Mouse (Mus musculus) gastrocnemius, adult 8-10 months (tissue): ENCODE measurements at regions not wholly inside any gene's neighbourhood (a gene's known extent, or its start where the extent isn't known, plus 50 kb on each side); places are given as distances from the start of the nearest gene placed in this dataset.

Source experiments
- DNase-seq, 2 experiments: peaks; one replicate each; pipeline ENCODE4 v3.0.0; 2022; ENCODE audit warnings: low spot score in 2 of 2

DNA sequence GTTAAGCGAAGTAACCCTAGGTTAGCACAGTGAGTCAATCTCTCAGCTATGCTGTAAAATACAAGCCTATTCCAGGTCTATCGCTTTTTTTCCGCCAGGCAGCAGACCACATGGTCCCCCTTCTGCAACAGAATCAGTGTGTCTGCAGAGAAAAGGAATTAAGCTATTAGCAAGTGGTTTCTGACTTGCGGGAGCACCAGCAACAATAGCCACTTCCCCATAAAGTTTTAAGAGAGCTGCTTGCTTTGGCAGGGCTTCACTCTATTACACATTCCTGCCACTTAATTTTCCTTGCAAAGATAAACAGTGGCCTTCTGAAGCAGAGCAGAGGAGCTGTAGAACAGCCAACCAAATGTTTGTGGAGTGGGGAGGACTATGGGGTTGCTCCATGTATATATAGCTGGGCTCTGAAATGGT is 59.8 kb upstream of the Osmr start:
- DNase-seq: no peak

DNA sequence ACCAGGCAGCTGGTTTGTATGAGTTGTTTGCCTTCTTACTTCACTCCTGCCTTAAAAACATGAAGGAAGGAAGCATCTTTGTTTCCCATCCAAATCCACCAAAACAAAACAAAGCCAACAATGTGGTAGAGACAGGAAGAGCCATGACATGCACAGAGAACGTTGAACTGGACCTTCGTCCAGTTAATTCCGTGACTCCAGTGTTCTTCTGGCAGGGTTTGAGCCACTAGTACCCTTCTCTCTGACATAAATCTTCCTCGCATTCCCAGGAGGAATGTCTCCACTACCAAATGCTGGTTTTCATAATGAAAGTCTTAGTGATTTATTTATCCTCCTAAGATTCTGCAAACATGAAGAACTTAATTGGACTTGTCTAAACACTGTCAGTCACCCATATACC is 66.7 kb upstream of the Osmr start:
- DNase-seq: no peak

DNA sequence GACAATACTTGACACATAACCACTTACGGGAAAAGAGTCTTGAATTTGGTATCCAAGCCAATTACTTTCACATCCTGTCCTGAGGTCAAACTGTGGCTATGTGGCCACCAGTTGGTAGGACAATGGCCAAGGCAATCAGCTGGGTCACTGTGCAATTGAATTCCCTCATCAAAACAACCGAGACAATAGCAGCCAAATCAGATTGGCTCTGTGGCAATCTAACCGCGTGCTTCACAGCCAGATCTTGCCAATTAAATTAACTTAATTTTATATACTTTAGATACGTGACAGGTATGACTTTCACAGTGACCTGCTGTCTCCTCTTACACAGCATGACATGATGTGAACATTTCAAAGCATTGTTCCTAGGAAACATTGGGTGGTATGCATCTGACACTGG is 74.5 kb upstream of the Osmr start:
- DNase-seq: no peak

DNA sequence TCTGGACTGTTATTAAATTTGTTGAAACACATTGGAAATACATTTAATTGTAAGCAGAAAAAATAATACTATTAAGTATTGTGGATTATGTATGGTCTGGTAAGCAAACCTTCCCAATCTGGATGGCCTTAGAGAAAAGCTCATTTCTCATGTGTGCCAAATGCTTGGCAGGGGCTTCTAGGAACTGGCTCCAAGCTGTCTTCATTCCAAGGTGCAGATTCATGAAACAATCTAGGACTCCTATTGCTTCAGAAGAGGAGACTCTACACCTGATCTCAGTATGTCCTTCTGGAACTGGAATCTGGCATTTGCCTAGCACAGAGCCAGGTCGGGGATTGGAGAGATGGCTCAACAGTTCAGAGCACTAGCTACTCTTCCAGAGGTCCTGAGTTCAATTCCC is 74.9 kb upstream of the Osmr start:
- no peak for DNase-seq

DNA sequence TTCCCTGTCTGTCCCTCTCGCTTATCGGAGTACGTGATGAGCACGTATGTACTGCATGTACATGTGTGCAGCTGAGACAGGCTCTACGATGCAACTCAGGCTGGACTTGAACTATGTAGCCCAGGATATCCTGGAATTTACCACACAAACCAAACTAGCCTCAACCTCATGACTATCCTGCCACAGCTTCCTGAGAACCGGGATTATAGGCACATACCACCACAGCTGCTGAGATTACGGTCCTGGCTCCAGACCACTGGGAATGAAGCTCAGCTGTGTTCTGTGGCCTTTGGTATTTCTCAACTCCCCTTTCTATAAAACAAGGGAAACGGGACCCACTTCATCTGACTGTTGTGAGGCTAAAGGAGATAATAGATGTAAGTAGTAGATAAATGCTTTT is 75.7 kb upstream of the Osmr start:
- DNase-seq: no peak

DNA sequence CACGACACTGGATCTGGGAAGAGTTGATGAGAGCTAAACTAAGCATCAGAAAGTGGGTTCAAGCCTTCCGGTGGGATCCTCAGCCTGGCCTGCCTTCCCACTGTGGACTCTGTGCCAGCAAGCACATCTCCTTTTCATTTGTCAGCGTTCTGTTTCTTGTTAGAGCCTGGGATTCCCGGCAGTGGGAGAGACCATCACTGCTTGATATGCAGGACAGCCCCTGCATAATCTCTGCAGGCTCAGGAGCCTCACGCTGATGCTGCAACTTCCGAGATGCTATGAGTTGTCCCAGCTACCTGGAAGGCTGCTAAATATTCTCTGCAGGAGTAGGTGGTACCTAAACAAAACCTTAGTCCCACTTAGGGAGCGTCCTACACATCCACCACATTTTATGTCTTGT is 78.8 kb upstream of the Osmr start:
- DNase-seq: no peak

DNA sequence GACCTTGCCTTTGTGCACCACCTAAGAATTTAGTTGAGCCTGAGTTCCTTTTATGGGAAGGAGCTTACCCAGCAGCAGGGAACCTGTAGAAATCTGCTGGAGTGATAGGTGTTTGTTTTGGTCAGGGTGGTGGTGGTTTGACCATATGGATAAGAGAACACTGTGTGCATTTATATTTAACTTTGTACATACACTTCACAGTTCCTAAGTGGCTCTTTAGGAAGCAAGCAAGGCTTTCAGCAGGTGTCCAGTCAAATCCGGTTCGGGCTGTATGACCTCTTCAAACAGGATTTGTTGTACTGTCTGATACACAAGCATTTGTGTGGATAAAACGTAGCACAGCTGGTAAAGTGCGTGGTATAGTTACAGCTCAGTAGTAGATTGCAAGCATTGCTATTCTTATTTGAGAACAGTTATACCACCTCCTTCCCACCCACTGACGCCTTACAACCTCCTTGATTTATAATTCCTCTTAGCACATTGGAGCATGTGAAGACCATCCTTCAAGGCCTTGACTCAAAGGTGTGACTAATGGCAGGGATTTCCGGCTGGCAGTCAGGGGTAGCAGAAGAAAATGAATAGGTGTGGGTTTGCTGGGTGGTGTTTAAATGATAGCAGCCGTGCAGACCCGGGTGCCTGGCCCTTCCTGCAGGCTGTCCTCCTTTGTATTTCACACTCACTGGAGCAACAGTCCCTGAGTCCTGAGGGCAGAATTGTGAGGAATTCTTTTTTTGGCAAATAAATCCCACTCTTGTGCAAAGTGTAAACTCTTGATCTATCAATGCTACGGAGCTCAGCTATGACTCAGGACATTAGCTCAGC is 79.4 kb upstream of the Osmr start:
- no peak for DNase-seq

DNA sequence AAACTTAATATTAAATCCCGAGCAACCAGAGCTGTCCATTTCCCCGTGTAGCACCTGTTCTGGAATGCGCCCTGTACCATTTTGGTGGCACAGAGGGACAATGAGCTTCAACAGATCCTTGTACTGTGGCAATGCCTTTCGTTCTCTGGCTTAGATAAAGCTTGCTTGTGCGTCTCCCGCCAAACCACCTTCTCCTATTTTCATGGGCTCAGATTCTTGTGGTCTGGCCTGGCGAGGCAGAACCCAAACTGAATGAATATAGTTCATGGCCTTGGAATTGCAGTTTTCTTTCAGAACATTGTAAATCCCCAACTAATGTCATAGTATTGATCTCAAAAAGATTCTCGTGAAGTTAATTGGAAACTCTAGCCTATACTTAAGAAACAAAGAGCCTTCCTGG is 85.1 kb upstream of the Osmr start:
- DNase-seq: no peak

DNA sequence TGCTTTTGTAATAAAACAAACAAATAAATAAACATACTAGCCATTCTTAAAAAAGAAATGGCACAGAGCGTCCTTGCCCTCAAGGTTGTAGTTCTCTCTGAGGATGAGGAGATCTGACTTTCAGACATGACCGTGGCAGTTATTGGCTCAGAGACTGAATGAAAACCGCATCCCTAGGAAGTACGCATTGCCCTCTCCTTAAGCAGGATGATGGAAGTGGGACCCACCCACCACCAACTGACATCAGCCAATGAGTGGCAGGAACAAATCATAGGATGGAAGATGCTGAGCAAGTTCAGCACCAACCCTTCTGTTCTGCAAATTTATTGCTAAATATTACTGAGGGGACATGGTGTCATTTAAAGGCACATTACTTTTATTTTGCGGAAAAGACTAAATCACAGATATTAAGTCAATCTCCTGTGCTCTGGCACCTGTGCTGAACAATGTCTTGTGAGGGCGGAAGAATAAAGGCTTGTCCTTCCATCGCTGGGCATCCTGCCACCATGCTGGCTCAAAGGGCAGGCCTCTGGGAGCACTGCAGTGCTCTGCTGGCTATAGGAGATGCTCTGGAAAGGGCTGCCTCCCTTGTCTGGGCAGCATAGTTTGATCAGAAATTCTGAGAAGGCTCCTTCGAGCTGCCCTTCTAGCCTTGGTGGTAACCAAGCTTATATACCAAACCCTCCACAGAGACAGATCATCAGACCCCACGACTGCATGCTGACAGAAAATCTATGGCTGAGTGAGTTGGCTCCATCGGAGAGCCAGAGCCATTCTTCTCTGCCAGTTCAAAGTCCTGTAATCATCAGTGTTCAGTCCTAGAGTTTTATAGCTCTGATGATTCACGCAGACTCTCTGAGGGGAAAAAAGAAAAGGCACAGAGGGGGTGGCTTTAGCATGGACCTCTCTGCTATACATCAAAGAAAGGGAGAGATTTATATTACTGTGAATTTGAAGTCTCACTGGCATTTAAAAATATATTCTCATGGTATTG is 86.3 kb upstream of the Osmr start:
- DNase-seq: no peak

DNA sequence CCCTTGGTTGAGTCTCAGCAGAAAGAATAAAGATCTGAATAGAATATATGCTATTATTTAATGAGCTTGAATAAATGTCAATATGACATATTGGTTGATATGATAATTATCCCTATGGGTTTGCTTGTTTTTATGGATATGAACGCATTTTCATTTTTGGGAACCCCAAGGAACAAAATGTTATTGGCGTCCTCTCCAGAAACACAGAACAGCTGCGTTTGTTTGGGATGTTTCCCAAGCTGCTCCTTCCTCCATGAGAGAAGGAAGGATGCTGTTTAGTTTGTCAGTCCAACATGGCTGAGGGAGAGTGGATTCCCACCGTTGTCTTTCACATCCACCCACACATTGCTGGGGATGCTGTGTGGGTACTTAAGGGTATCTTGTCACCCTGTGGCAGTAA is 89.9 kb upstream of the Osmr start:
- DNase-seq: no peak

DNA sequence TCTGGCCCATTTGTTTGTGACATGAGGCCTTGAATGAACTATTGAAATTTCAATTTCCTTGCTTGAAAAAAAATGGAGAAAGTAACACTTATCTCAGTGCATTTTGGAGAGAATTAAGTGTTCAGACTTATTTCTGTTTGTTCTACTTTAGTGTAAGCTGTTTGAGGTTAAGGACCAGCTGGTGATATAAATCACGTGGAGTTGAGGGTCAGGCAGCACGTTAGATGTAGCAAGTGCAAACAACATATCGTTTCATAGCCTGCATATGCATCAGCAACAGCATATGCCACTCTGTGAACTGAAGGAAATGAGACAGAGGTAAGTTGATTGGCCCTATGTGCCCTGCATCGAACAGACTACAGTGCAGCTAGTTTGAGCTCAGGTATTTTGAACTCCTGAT is 90.7 kb upstream of the Osmr start:
- DNase-seq: no peak

DNA sequence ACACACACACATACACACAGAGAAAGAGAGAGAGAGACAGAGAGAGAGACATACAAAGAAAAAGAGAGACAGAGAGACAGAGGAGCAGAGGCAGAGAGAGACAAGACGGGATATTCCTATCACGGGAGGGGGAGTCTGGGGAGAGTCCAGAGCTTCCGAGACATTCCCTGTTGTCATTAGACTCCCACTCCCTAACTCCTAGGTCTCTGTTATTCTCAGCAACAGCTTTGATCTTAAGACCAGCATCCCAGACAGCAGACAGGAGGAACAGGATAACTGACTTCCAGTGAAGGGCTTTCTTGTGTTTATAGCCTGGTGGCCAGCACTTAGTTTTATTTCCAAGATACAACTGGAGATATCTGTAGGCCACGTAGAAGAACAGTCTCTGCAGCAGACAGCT is 99.6 kb upstream of the Osmr start:
- DNase-seq: no peak

DNA sequence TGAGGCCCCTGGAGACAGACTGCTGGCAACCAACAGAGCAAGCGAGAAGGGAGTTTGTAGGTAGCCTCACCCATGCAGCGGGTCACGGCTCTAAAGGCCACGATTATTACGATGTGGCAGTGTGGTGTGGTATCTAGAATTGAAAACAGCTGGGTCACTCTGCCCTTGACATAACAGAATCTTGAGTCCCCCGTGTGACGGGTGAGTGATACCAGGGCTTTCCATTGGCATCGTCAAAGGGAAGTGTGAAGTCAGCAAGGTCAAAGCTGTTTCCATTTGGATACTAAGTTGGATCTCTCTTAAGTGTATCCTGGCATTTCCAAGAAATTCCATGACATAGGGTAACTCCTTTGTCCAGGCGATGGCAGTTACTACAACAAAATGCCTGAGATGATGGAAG is 106.7 kb upstream of the Osmr start:
- DNase-seq: no peak

DNA sequence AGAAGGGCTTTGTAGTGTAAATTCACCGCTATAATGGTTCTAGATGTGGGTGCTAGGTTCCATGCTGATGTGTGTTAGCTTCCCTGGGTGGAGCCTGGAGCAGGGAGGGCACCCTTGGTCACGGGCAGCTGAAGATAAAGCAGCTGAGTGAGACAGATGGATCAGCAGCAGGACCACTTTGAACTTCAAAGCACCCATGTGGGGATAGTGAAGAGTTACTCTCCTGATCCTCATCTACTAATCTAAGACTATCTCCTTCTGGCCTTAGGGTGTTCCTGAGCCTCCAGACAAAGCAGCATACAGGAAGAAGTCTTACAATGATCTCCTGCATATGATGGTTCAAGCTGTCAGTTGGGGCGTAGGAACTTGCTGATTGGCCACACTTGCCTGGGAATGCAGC is 107.1 kb upstream of the Lifr start:
- no peak for DNase-seq

DNA sequence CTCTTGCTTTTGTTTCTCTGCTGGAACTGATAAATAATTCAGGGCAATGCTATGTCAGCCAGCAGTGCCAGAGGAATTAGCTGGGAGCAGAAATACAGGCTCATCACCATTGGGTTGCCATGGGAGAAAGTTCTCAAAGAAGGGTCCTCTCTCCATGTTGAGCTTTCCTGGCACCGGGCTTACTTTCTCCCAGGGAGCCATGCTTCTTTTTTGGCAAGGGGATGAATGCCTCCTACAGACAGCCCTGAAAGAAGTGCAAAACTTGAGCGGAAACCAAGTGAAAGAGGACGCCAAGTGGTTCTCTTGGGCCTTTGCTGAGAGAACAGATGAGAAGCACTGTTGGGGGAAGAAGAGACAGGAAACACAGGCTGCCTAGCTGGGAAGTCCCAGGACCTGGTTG is 102.2 kb upstream of the Lifr start:
- peak; percentile 26 to 57 for DNase-seq

DNA sequence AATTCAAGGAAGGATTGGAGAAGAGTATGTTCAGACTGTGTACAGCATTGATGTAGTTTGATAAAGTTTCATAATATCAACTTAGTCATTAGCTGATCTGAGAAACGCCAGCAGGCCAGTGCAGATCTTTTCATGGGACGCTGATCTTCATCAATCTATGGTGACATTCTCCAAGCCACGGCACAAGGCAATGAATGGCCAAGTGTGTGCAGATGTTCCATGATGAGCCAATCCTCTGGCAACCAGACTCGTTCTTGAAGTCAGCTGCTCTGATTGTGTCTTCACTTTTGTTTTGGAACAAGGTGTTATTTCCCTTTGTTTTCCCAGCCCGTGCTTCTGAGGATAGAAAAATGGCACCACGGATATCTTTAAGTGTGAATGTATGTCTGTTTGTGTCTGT is 101.3 kb upstream of the Lifr start:
- DNase-seq: no peak

DNA sequence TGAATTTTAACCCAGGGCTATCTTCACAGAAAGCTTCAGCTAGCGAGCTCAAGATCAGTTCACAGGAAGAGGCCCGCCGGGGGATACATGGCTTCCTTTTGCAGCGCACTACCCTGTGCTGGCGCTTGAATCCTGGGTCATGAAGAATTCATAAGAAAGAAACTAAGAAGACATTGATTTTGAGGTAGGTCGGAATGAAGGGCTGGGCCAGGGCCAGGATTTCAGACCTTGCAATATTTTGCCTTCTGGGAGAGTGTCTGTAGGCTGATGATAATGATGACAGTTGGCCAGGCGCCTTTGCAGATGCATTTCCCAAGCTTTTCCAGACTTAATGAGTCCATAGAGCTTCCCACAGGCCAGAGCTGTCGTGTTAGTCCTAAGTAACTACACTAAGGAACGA is 97.2 kb upstream of the Lifr start:
- DNase-seq: no peak

DNA sequence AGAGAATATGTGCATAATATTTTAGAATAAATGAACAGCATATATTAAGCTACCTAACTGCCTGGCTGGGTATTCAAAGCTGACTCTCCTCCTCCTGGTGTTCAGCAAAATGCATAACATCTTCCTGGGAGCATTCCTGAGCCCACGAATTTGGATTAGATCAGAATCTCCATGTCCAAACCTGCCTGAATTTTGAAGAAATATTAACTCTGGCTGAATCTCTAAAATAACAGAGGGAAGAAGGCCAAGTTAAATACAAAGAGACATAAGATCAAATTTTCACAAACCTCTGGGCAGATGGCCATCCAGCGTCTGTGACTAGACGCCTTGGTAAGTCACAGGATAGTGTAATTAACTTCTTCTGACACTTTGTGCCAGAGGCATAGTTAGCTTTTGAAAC is 95.2 kb upstream of the Lifr start:
- no peak for DNase-seq

DNA sequence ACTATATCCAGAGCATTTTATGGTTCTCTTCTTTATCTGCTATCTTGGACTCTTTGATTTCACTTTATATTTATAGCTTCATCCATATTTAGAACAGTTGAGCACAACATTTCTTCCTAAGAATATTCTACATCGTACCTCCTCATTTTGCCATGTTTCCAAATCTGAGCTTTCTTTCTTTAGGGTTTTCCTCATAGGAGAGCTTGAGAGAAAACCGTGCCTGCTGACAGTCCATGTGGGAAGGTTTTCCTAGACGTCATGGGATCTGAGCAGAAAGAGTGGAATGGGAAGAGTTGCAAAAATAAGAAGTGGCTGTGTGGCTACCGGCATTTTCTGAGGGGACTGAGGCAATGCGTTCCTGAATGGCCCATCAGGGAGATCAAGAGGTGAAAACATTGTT is 92.5 kb upstream of the Lifr start:
- DNase-seq: no peak

DNA sequence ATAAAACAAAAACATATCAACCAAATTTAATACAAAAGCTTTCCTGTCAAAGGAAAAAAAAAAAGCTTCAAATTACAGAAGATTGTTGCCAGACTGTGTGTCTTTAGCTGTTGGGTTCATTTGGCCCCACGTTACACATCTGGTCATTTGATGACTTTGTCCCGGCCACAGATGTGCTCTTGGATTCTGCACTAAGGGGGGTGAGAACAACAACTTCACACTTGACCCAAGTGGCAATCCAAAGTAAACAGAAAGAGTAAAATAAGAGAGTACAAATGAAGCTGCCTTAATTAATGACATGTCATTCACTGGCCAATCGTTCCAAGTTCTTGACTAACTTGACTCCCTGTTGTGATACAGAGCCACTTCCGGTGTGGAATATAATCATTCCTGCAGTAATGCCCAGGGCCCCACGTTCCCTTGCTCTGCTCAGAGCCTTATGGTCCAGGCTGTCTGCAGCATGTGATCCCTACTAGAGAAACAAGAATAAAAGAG is 91.8 kb upstream of the Lifr start:
- DNase-seq: no peak

DNA sequence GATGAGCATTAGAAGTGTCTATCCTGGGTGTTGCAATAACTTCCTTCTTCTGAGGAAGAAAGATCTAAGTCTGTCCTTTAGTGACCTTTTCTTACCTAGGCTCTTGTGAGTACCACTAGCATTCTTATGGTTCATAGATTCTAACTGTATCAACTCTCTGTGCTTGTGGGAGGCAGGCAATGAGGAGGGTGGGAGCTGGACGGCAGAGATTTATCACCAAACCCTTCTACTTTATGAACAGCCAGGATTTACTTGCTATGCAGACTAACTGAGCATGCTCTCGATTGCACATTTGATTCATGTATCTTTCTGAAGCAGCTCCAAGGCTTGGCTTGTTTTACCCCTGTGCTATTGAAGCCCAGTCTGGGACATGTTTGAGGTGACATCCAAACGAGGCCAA is 90.7 kb upstream of the Lifr start:
- DNase-seq: no peak

DNA sequence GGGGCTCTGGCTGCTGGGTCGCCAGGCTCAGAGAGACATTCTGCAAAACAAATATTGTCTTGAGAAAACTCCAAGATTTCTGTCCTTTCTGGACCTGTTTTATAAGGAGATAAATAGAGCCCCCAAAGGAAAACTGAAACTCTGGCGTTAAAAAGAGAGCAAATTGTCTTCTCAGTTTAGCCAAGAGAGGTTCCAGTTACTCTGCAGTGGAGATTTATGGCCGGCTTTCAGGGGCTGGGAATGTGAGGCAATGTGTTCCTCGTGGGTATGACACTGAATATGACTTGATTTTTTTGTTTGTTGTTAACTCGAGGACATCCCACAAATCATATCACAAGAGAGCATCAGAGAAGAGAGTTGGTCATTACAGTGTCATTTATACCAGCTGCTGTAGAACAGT is 88.2 kb upstream of the Lifr start:
- peak; percentile 27 to 42 for DNase-seq

DNA sequence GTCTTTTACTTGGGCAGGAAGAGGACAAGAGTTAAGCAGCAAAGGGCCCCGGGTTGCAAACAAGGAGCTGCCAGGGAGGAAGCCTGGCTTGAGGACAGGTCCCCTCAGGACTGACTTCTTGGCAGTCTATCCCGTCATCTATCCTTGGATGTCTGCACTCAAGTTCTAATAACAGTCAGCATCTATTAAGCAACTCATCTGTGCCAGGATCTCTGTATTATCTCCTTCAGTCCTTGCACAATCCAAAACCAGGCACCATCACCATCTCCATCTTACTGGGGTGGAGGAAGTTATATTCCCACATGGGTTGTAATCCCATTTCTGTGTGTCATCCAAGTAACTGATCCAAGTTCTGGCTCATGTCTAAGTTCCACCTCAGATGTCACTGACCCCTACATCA is 87.1 kb upstream of the Lifr start:
- peak in 1 of 2 experiments; percentile 31 for DNase-seq
